Mouse (Mus musculus): ENCODE measurements around the gene Uba7. TPM values are rescaled to one million over a fixed set of nuclear protein-coding genes. Genes with fewer than 3 reads are reported as not detected.
"Not testable (repeated sequence)": the region's sequence is repeated elsewhere in the genome, so short reads cannot be mapped to it uniquely, and the experiment has no call there.

Uba7 gene
- total RNA-seq, 2 experiments from 2014 or later: 2.1 to 3.5 TPM

GRCm38 (mm10) chr9:107986376-107986775 is 11.1 kb downstream of the Uba7 start:
- intact Hi-C loops (cut with DNase I): loop anchor here (5.0 kb wide), 1 partner anchor 84 kb away; no protein-coding TSS in a partner anchor
- DNase-seq: peak; percentile 85

GRCm38 (mm10) chr9:107987950-107988349 is 12.6 kb downstream of the Uba7 start:
- intact Hi-C loops (cut with DNase I): loop anchor here (5.0 kb wide), 1 partner anchor 86 kb away; no protein-coding TSS in a partner anchor
- no peak for DNase-seq

DNA sequence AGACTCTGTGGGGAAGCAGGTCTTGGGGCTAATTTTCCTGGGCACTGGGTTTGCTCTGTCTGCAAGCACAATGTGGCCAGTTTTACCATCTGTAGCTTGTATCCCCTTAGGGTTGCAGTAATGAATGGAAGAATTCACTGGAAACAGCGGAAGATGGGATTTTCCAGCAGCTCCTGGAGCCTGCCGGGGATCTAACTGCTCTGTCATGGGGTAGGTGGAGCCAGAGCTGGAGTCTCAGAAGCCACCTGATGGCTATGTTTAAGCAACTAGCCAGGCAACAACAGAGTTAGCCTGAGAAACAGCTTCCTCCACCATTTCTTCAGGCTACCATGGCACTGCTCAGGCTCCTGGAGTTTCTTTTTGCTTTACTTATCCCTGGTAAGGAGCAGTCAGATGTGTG is 16.9 kb downstream of the Uba7 start, which contains the start of gene Cdhr4:
TSS of gene Cdhr4 (plus strand) at position 301 of the 400 bp plus-strand sequence.
- intact Hi-C loops (cut with DNase I): no loop called here
- no peak for DNase-seq

GRCm38 (mm10) chr9:107993013-107993412 is 17.7 kb downstream of the Uba7 start:
- intact Hi-C loops (cut with DNase I): no loop called here
- no peak for DNase-seq

DNA sequence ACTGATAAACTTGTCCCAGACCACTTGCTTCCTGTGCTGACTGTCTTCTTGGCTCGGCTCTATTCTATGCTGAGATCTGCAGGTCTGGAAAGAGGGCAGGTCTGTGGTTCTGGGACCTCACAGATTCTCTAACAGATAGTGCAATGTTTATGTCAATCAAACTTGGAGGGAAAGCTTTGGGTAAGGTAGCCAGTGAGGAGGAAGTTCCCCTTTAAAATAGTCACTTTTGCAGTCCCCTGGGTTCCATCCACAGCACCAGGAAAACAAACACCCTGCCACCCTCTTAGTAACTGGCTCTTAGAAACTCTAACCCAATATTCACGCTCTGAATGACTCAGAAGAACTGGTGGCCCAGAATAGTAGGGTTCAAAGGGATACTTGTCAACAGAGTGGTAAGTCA is 19.2 kb downstream of the Uba7 start:
- DNase-seq: no peak
- intact Hi-C loops (cut with DNase I): no loop called here

DNA sequence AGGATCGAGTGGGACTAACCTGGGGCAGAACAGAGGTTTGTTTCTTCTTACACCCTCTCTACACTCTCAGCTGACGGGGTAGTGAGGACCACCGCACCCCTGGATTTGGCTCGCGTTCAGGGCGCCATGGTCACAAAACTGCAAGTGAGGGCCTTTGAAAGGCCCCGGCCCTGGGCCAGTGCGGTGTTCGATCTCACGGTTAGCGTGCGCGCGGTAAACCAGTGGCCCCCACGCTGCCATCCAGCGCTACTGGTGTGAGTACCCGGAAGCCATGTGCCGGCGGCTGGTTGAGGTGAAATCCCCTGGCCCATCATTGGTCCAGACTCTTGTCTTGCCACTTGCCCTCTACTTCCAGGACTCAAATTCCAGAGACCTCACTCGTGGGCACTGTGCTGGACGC is 20.2 kb downstream of the Uba7 start:
- intact Hi-C loops (cut with DNase I): no loop called here
- DNase-seq: no peak

GRCm38 (mm10) chr9:107996049-107996448 is 20.7 kb downstream of the Uba7 start, which contains the start of gene Gm20662:
Gm20662 (plus strand) TSS chr9:107996349.
- no peak for DNase-seq
- intact Hi-C loops (cut with DNase I): no loop called here

DNA sequence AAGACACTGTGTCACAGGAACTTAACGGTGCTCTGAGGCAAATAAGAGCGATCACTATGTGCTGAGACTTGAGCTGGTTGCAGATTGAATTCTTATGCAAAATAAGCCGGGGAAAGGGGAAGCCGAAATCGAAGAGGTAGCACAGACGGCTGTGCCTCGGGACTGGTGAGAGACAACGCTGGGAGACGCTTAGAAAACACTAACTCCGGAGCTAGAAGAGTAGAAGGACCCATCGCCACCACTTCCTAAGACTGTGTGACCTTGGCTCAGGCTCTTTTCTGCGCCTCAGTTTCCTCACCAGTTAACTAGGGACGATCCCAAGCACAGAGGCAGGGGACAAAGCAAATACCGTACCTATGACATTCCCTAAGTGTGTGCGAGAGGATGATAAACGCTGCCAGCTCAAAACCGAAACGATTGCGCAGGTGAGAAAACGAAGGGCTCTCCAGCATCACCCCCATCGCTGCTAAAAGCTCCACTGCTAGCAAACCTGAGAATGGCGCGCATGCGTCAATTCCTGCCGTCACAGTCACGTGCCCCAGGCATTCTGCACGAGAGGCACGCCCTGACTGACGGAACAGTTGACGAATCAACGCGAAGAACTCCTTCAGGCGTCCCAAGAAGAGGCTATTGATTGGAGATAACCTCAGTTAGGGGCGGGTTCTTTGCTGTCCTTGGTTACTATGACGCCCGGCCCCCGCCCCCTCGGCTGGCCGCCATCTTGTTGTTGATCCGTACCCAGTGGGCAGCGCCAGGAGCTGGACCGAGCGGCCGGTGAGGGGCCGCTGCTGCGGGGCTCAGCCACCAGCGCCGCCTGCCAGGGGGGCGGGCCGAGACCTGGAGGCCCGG is 26.8 kb downstream of the Uba7 start, which contains the start of gene Ip6k1:
TSS of gene Ip6k1 (plus strand) at position 580 of the 849 bp plus-strand sequence.
- intact Hi-C loops (cut with DNase I): no loop called here
- peak; percentile 100 for DNase-seq

DNA sequence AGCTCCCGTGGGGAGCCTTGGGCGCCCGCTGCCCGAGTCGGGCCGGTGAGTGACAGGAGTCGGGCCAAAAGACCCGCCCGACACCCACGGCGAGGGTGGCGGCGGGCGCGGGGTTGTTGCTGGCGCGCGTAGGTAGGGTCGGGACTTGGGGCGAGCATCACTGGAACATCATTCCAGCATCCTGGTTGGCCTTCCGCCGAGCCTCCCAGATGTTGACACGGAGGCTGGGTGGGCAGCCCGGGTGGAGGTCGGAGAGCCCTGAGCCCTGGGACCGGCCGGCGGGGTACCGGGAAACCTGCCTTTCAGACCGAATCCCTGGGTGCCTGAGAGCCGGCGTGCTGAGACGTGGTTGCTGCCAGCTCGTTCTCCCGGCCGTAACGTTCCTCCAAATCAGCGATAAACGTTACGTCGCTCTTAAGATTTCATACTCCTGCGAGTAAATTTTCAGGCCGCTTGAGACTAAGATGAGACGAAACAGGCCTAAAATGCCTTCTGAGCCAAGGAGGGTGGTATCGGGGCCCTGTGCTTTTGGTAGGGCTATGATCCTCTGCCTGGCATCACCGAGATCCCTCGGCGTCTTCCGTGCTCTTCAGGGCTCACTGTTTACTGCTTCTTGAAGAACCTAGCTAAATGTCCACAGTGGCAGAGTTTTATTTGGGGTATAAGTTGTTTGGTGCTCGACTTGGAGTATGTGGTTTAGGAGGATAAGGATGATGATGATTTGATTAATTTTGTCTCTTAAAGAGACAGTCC is 27.6 kb downstream of the Uba7 start:
- DNase-seq: no peak
- intact Hi-C loops (cut with DNase I): no loop called here

- DNase-seq: peak; percentile 15
- intact Hi-C loops (cut with DNase I): no loop called here
Observed at GRCm38 (mm10) chr9:108003531-108003890, 28.2 kb downstream of the Uba7 start.

- intact Hi-C loops (cut with DNase I): no loop called here
- no peak for DNase-seq
Observed at GRCm38 (mm10) chr9:108008041-108008440, 32.7 kb downstream of the Uba7 start.

DNA sequence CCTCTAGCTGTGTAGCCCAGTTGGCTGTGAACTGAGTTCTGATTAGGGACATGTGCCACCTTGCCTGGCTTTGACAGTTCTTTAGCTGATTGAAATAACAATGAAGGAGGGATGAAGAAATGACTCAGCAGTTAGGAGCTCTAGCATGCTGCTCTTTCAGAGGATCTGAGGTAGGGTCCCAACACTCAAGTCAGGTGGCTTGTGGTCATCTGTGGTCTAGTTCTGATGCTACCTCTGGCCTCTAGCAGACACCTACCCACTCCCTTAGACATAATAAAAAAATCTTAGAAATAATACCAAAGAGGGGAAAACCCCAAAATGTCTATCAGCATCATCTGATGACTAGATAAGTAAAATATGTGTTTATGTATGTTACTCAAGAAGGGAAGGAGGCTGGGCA is 35.1 kb downstream of the Uba7 start:
- intact Hi-C loops (cut with DNase I): no loop called here
- no peak for DNase-seq

DNA sequence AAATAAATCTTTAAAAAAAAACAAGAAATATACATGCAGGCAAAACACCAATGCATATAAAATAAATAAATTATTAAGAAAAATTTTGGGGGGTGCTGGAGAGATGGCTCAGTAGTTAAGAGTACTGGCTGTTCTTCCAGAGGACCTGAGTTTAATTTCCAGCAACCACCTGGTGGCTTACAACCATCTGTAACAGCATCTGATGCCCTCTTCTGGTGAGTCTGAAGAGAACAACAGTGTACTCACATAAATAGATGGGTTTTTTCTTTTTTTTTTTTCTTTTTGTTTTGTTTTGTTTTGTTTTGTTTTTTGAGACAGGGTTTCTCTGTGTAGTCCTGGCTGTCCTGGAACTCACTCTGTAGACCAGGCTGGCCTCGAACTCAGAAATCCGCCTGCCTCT is 38.3 kb downstream of the Uba7 start:
- DNase-seq; intact Hi-C loops (cut with DNase I): not testable (repeated sequence)

- no peak for DNase-seq
- intact Hi-C loops (cut with DNase I): no loop called here
Observed at GRCm38 (mm10) chr9:108017127-108017526, 41.8 kb downstream of the Uba7 start.

- intact Hi-C loops (cut with DNase I): no loop called here
- DNase-seq: no peak
Observed at GRCm38 (mm10) chr9:108020741-108021140, 45.4 kb downstream of the Uba7 start.

DNA sequence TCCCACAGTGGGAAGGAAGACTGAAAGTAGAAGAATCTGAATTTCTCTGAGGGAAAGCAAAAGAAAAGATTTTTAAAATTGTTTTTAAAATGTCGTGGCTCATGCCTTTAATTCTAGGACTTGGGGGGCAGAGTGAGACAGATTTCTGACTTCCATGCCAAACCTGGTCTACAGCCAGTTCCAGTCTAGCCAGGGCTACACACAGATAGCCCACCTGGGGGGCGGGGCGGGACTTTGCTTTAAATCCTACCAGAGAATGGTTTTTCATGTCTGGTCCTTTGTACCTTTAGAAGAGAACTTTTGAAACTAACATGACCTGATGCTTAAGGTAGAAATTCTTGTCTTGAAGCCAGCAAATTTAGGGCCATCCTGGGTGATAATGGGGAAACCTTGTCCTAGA is 47.9 kb downstream of the Uba7 start:
- no peak for DNase-seq
- intact Hi-C loops (cut with DNase I): no loop called here

DNA sequence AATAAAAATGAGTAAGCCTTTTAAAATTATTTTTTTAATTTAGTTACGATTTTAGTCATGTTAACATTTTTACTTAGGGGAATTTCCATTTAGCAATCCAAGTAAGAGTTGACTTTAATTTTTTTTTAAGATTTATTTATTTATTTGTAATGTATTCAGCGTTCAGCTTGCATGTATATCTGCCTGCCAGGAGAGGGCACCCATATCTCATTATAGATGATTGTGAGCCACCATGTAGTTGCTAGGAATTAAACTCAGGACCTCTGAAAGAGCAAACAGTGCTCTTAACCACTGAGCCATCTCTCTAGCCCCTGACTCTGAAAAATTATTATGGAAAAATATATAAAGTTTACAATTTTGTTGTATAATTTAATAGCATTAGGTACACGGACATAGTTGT is 51.3 kb downstream of the Uba7 start:
- intact Hi-C loops (cut with DNase I): no loop called here
- no peak for DNase-seq

- DNase-seq: no peak
Observed at GRCm38 (mm10) chr9:108027867-108028266, 52.6 kb downstream of the Uba7 start.

GRCm38 (mm10) chr9:108032126-108032525 is 56.8 kb downstream of the Uba7 start:
- intact Hi-C loops (cut with DNase I): no loop called here
- DNase-seq: no peak

More at GRCm38 (mm10) chr9:108027867-108028266, 52.6 kb downstream of the Uba7 start:
- intact Hi-C loops (cut with DNase I): no loop called here
